Mouse (Mus musculus) liver, embryonic 15.5 days (tissue): ENCODE results near the gene Mta3. TPM values are rescaled to one million over a fixed set of nuclear protein-coding genes. Genes with fewer than 3 reads are reported as not detected.

Source experiments
- ATAC-seq: fragments of 200-750 bp; cut with Nextera tagmentation; 2 replicates; pipeline ENCODE4 v1.8.0; 2017; ENCODE audit warnings: moderate number of reproducible peaks, mild to moderate bottlenecking, moderate library complexity; ENCODE audit not compliant: insufficient read depth
- H3K27ac ChIP-seq: fragments of 300-500 bp; sonication (generic); replicated peaks from 2 replicates; pipeline ENCODE4 v1.5.1; 2015; ENCODE audit warnings: mild to moderate bottlenecking, inconsistent platforms
- H3K27me3 ChIP-seq: fragments of 300-500 bp; sonication (generic); 2 replicates; pipeline ENCODE4 v1.6.1; 2015; ENCODE audit warnings: mild to moderate bottlenecking, inconsistent platforms
- H3K36me3 ChIP-seq: fragments of 300-500 bp; sonication (generic); replicated peaks from 2 replicates; pipeline ENCODE4 v1.6.1; 2015; ENCODE audit warnings: moderate library complexity, mild to moderate bottlenecking, inconsistent platforms
- H3K4me1 ChIP-seq: fragments of 300-500 bp; sonication (generic); replicated peaks from 2 replicates; pipeline ENCODE4 v1.6.1; 2015; ENCODE audit warnings: inconsistent platforms
- H3K4me2 ChIP-seq: fragments of 300-500 bp; sonication (generic); 2 replicates; pipeline ENCODE4 v1.6.1; 2015; ENCODE audit warnings: moderate library complexity, mild to moderate bottlenecking, inconsistent platforms
- H3K4me3 ChIP-seq: fragments of 300-500 bp; sonication (generic); replicated peaks from 2 replicates; pipeline ENCODE4 v1.5.1; 2015; ENCODE audit warnings: mild to moderate bottlenecking, inconsistent platforms
- H3K9ac ChIP-seq: fragments of 300-500 bp; sonication (generic); 2 replicates; pipeline ENCODE4 v1.6.1; 2015; ENCODE audit warnings: moderate library complexity, mild to moderate bottlenecking, inconsistent platforms
- H3K9me3 ChIP-seq: fragments of 300-500 bp; sonication (generic); replicated peaks from 2 replicates; pipeline ENCODE4 v1.6.1; 2016; ENCODE audit warnings: inconsistent platforms
- WGBS: fragments of 180-500 bp; shearing (Covaris S2); methylation state at CpG from one replicate; pipeline ENCODE4 v1.1.7; 2015; ENCODE audit warnings: mixed read lengths; ENCODE audit not compliant: insufficient replicate concordance; 5-methylcytosine and 5-hydroxymethylcytosine counted together
- polyA plus RNA-seq: library from polyadenylated mRNA; unstranded; fragments of >200 nt; fragmentation: Nextera tagmentation; extraction: Ambion mirVana; gene quantifications from 2 replicates; pipeline ENCODE4 v1.2.1, GENCODE M21; 2015

Gene Mta3
- polyA plus RNA-seq, 1 experiment from 2014 or later: 36.9 TPM

DNA sequence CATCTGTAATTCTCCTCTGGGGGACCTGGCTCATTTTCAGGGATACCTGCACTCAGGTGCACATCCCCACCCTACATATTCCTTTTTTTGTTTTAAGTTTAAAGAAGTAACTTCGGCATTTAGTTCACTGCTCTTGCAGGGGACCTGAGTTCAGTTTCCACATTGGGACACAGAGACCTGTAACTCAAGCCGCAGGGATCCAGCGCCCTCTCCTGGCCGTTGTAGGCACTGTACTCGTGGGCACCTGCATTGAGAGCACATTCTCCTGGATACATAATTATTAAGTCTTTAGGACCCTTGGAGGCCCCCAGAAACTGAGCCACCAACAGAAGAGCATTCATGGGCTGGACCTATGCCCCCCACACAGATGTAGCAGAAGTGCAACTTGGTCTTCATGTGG, 26.8 kb downstream of the Mta3 start:
- Histone ChIP-seq H3K4me3 (no peak overlapping the region), H3K27me3 (no peaks in the 10 kb centered on the region), H3K27ac (peak overlapping the region; percentile 82), H3K4me2 (peak overlapping the region; percentile 61), H3K9ac (no peak overlapping the region), H3K36me3 (peaks cover 7% of the 10 kb centered on the region), H3K4me1 (peaks cover 73% of the 10 kb centered on the region), H3K9me3 (no peaks in the 10 kb centered on the region)
- 13% methylated on average over 5 of the region's 5 CpGs for WGBS
- ATAC-seq: no peak

DNA sequence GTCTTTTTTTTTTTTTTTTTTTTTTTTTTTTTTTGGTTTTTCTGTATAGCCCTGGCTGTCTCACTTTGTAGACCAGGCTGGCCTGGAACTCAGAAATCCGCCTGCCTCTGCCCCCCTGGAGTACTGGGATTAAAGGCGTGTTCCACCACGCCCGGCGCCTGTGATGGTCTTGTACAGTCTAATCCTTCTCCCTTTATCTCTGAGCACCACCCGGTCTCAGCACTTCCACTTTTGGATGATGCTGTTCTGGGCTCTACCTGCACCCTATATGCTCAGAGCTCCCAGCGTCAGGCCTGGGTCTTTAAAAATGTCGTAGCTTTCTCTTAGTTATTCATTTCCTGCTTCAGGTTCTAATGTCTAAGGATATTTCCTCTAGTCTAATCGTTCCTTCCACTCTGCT, 30.7 kb downstream of the Mta3 start:
- ATAC-seq: peak; percentile 93
- Histone ChIP-seq H3K27ac (peak overlapping the region; percentile 74), H3K4me3 (0 out of 2 replicates have a peak overlapping the region, but pooled peaks have one; percentile 4), H3K9me3 (no peaks in the 10 kb centered on the region), H3K9ac (0 out of 2 replicates have a peak overlapping the region, but pooled peaks have one; percentile 26), H3K27me3 (no peaks in the 10 kb centered on the region), H3K4me1 (peaks cover 63% of the 10 kb centered on the region), H3K4me2 (peak overlapping the region; percentile 52), H3K36me3 (peaks cover 34% of the 10 kb centered on the region)
- WGBS: 28% methylated on average over 9 of the region's 9 CpGs

DNA sequence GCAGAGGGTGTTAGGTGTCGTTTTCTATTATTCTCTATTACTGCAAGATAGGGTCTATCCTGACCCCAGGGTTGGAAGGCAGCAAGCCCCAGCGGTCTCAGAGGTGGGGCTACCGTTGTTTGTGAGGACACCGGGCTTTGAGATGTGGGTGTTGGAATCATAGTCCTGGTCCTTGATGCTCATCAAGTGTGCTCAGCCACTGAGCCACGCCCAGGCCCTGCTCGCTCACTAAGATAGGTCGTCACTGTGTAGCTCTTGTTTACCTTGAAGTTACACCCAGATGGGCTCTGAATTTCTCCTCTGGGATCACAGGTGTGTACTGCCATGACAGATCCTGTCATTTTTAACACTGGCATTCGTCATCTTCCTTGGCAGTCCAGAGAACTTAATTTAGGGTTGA, 31.8 kb downstream of the Mta3 start:
- no peaks in the 10 kb centered on the region for H3K27me3 ChIP-seq
- no peak overlapping the region for H3K4me3 ChIP-seq
- H3K36me3 ChIP-seq: peaks cover 38% of the 10 kb centered on the region
- 57% methylated on average over 8 of the region's 8 CpGs for WGBS
- H3K9me3 ChIP-seq: no peaks in the 10 kb centered on the region
- H3K4me2 ChIP-seq: peak overlapping the region; percentile 41
- ATAC-seq: peak; percentile 53; the same call in 1 of the 2 replicates
- H3K4me1 ChIP-seq: peaks cover 52% of the 10 kb centered on the region
- peak overlapping the region; percentile 74; the same call in 1 of the 2 replicates for H3K27ac ChIP-seq
- no peak overlapping the region for H3K9ac ChIP-seq

DNA sequence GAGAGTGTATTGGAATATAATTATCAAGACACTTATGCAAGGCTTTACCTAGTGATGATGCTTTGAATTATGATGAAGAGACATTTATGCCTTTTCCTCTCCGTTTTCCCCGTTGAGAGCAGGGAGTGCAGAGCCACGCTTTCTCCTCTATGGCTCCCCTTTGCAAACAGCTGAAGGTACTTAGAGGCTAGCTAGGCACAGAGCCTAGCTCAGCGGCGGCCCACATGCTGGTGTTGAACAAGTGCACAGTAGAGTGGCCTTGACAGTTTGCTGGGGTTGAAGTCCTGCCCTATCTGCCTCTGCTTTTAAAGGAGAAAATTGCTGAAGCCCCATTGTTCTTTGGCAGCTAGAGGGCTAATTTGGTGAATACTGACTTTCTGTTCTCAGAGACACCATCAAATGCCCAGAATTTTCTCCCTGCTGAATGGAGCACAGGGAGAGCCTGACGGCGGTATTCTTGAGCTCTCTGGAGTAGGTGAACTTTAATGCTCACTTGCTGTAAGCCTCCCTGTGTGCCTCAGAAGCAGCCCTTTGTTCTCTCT, 34.2 kb downstream of the Mta3 start:
- WGBS: 88% methylated on average over 7 of the region's 7 CpGs

DNA sequence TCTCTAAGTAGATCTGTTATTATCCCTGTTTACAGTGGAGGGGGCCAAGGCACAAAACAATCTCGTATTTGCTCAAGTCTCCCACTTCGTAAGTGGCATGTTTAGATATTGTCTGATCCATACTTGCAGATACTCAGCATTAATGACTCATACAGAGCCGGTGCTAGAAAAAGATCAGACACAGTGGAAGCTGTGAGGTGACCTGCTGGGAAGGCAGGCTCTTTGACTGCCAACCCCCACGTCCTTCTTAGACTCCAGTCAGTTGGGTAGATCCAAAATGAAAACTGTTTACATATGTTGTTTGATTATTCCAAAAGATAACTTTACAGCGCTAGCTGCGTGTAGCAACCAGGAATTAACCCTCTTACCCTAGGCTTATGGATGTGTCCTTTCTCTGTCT, 35.3 kb downstream of the Mta3 start:
- Histone ChIP-seq H3K4me1 (peaks cover 21% of the 10 kb centered on the region), H3K27ac (no peak overlapping the region), H3K9ac (no peak overlapping the region), H3K9me3 (no peaks in the 10 kb centered on the region), H3K36me3 (peaks cover 56% of the 10 kb centered on the region), H3K4me2 (no peak overlapping the region), H3K4me3 (no peak overlapping the region), H3K27me3 (no peaks in the 10 kb centered on the region)
- 77% methylated on average over 6 of the region's 6 CpGs for WGBS
- no peak for ATAC-seq

More for the DNA sequence above, 34.2 kb downstream of the Mta3 start:
- no peak overlapping the region for H3K9ac ChIP-seq
- no peak overlapping the region for H3K4me3 ChIP-seq
- ATAC-seq: no peak
- H3K36me3 ChIP-seq: peaks cover 52% of the 10 kb centered on the region
- H3K4me2 ChIP-seq: no peak overlapping the region
- no peaks in the 10 kb centered on the region for H3K27me3 ChIP-seq
- no peaks in the 10 kb centered on the region for H3K9me3 ChIP-seq
- peaks cover 32% of the 10 kb centered on the region for H3K4me1 ChIP-seq
- H3K27ac ChIP-seq: no peak overlapping the region

DNA sequence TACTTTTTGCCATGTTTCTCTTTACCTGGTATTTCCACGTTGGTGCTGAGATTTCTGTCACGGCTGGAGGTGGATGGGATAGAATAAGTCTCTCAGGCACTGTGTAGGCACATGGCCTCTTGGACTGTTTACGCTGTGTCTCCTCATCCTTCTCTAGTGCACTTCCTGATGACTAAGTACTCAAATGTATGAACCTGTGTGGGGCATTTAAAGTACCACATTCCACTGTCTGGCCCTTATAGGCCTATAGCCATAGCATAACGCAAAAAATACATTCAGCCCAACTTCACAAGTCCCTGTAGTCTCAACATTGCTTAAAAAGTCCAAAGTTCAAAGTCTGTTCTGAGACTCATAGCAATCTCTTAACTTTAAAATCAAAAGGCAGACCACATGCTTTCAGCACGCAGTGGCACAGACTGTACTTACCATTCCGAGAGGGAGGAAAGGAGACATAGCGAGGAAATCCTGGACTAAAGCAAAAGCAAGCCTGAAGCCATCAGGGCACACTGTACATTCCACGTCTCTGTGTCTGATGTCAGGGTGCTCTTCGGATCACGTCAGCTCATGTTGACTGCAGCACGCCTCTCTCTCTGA, 38.4 kb downstream of the Mta3 start:
- Histone ChIP-seq H3K9ac (no peak overlapping the region), H3K9me3 (no peaks in the 10 kb centered on the region), H3K27ac (no peak overlapping the region), H3K4me2 (no peak overlapping the region), H3K27me3 (no peaks in the 10 kb centered on the region), H3K4me1 (peaks cover 18% of the 10 kb centered on the region), H3K36me3 (peaks cover 44% of the 10 kb centered on the region), H3K4me3 (no peak overlapping the region)
- WGBS: 88% methylated on average over 11 of the region's 11 CpGs
- no peak for ATAC-seq

DNA sequence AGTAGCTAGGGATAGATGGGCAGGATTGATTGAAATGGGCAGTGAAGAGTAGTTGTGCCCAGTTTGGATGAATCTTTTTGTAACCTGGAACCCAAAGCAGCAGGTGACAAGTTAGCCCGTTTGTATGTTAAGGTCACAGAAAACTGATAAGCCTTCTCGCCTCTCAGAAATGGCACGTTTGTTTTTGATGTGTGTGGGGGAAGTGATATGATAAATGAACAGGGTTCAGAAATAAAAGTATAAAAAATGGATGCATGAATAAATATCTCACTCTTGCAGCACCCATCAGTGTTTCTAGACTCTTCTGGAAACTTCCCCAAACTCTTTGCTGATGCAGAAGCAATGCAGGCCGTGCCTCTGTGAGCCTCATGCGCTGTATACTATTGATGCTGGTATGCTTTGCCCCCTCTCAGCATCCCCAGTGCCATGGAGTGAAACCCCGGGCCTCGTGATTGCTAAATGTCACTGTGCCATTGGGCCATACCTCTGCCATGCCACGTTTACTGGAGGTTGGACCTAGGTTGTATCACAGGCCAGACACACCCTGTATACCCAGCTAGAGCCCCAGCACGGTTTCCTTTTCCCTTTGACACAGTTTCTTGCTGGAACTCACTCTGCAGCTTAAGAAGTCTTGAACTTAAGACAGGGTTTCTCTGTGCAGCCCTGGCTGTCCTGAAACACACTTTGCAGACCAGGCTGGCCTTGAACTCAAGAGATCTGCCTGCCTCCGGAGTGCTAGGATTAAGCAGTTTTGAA, 41.6 kb downstream of the Mta3 start:
- WGBS: 49% methylated on average over 10 of the region's 10 CpGs
- no peak overlapping the region for H3K9ac ChIP-seq
- H3K4me3 ChIP-seq: no peak overlapping the region
- H3K27me3 ChIP-seq: no peaks in the 10 kb centered on the region
- H3K4me1 ChIP-seq: peaks cover 24% of the 10 kb centered on the region
- H3K9me3 ChIP-seq: no peaks in the 10 kb centered on the region
- ATAC-seq: no peak
- H3K4me2 ChIP-seq: no peak overlapping the region
- peaks cover 28% of the 10 kb centered on the region for H3K36me3 ChIP-seq
- H3K27ac ChIP-seq: 0 out of 2 replicates have a peak overlapping the region, but pooled peaks have one; percentile 53

DNA sequence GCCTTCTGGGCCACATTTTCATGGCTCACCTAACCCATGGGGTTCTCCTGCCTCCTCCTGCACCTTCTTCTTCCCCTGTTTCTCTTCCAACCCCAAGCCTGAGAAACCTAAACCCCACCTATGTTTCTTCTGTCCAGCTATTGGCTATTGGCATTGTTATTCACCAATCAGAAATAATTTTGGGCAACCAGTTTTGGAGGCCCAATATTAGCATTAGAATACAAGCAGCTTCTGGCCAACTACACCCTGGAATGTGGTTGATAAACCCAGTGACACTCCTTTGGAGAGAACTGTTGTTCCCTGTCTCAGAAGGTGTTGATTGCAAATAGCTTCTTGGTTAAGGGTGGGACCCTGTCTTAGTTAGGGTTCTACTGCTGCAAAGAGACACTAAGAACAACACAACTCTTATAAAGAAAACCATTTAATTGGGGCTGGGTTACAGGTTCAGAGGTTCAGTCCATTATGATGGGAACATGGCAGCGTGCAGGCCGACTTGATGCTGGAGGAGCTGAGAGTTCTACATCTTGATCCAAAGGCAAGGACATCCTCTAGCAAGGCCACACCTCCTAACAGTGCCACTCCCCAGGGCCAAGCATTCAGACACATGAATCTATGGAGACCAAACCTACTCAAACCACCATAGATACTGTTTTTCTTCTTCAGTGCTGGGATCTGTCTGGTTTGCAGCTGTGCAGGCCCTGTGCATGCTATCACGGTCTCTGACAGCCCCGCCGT, 44.4 kb downstream of the Mta3 start:
- Histone ChIP-seq H3K27ac (no peak overlapping the region), H3K4me1 (peaks cover 24% of the 10 kb centered on the region), H3K4me2 (no peak overlapping the region), H3K36me3 (peaks cover 35% of the 10 kb centered on the region), H3K27me3 (no peaks in the 10 kb centered on the region), H3K9ac (no peak overlapping the region), H3K9me3 (no peaks in the 10 kb centered on the region), H3K4me3 (no peak overlapping the region)
- no peak for ATAC-seq
- 81% methylated on average over 5 of the region's 5 CpGs for WGBS

DNA sequence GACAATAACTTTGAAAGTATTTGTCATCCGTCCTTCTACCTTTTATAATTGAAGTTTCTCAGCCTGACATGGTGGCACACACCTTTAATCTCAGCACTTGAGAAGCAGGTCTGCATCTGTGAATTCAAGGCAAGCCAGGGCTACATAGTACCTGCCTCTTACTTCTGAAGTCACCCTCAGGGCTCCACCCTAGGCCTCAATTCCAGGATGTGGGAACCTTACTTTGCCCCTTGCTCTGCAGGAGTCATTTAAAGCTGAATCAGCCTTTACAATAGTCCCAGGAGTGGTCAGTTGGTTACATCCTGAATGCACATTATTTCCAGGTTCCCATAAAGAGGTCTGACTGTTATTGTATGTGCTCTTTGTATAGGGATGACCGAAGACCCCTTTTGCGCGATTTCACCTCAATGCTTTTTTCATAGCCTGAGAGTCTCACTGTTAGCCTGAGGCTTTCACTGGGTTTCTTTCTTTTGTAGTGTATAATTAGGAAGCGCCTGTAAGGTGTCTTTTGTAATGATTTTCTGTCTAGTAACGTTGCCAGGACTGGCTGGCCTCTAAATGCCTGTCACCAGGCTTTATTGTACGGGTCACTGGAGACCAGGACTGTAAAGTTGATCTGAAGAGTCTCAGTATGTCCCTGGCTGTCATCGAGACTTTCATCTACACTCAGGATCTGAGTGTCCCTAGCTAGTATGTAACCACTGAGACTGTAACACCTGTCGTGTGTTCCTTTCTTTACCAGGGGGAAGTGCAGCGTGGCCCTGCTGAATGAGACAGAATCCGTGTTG, 47.3 kb downstream of the Mta3 start:
- no peak overlapping the region for H3K4me3 ChIP-seq
- no peak for ATAC-seq
- no peak overlapping the region for H3K27ac ChIP-seq
- WGBS: 82% methylated on average over 11 of the region's 11 CpGs
- H3K4me2 ChIP-seq: no peak overlapping the region
- H3K27me3 ChIP-seq: no peaks in the 10 kb centered on the region
- no peak overlapping the region for H3K9ac ChIP-seq
- no peaks in the 10 kb centered on the region for H3K9me3 ChIP-seq
- peaks cover 58% of the 10 kb centered on the region for H3K36me3 ChIP-seq
- H3K4me1 ChIP-seq: peaks cover 8% of the 10 kb centered on the region

DNA sequence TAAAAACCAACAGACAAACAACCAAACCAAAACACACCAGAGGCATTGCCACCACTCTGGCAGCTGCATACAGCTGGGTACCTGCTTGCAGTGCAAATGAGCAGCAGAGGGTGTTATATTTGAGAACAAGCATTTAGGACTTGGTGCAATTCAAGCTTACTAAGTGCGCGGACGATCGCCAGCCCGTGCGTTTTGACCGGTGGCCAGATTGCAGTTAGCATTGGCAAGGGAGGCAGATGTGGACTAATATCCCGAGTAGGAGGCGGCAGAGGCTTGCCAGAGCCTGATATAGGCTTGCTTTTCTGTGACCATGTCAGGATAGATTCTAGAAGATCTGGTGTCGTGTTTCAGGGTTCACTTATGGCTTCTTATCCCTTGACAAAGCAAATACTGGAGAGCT, 52.1 kb downstream of the Mta3 start:
- H3K4me2 ChIP-seq: no peak overlapping the region
- peaks cover 84% of the 10 kb centered on the region for H3K36me3 ChIP-seq
- WGBS: 84% methylated on average over 10 of the region's 10 CpGs
- ATAC-seq: no peak
- no peak overlapping the region for H3K27ac ChIP-seq
- H3K9ac ChIP-seq: no peak overlapping the region
- no peaks in the 10 kb centered on the region for H3K27me3 ChIP-seq
- no peak overlapping the region for H3K4me3 ChIP-seq
- H3K4me1 ChIP-seq: no peaks in the 10 kb centered on the region
- H3K9me3 ChIP-seq: no peaks in the 10 kb centered on the region
